In genomic region chr10:116354372-116354771, GRCm38 (mm10) we compare ENCODE assay signal across 25 mouse cellular contexts.
DNase-seq lines count a peak whose midpoint lies in the region; ATAC-seq and TF ChIP-seq lines count a peak whose summit lies in the region.
"Had no signal": no experiment of that assay in that cellular context is flagged by ENCODE, and none has a peak within 500 bp of the region (broad histone marks: within the 10 kb centered on the region; RNA-seq: fewer than 3 reads in every experiment).

No protein-coding gene starts in this region.

- H3K4me3 ChIP-seq in forebrain, embryonic 14.5 days (ENCODE audit: low read depth, low read length), result no peak overlapping the region
- no peak overlapping the region for H3K4me3 ChIP-seq in forebrain, embryonic 12.5 days (replicated peaks)
- H3K4me3 ChIP-seq: embryonic facial prominence, embryonic 13.5 days; forebrain, embryonic 10.5 days; hindbrain, embryonic 13.5 days; intestine, embryonic 15.5 days; kidney, embryonic 15.5 days had no signal

- no peak overlapping the region for H3K9ac ChIP-seq in forebrain, embryonic 14.5 days (ENCODE audit: low read length)
- H3K9ac ChIP-seq in forebrain, embryonic 12.5 days, result no peak overlapping the region
- H3K9ac ChIP-seq: embryonic facial prominence, embryonic 13.5 days; hindbrain, embryonic 13.5 days; intestine, embryonic 15.5 days; kidney, embryonic 15.5 days had no signal

- no peaks in the 10 kb centered on the region for H3K27me3 ChIP-seq in forebrain, embryonic 14.5 days (replicated peaks; ENCODE audit: control insufficient read depth, insufficient read depth, low read length)
- no peaks in the 10 kb centered on the region for H3K27me3 ChIP-seq in forebrain, embryonic 12.5 days
- H3K27me3 ChIP-seq: CH12.LX; embryonic facial prominence, embryonic 13.5 days; hindbrain, embryonic 13.5 days; intestine, embryonic 15.5 days; kidney, embryonic 15.5 days had no signal

- H3K9me3 ChIP-seq in forebrain, embryonic 14.5 days (replicated peaks; ENCODE audit: control insufficient read depth, low read length), result no peaks in the 10 kb centered on the region
- H3K9me3 ChIP-seq in forebrain, embryonic 12.5 days, result no peaks in the 10 kb centered on the region
- H3K9me3 ChIP-seq: embryonic facial prominence, embryonic 13.5 days; forebrain, embryonic 10.5 days; hindbrain, embryonic 13.5 days; intestine, embryonic 15.5 days; kidney, embryonic 15.5 days had no signal

- no peak overlapping the region for H3K4me2 ChIP-seq in forebrain, embryonic 14.5 days (ENCODE audit: low read length)
- H3K4me2 ChIP-seq in forebrain, embryonic 12.5 days, result no peak overlapping the region
- H3K4me2 ChIP-seq: embryonic facial prominence, embryonic 13.5 days; heart, embryonic 11.5 days; hindbrain, embryonic 13.5 days; intestine, embryonic 15.5 days; kidney, embryonic 15.5 days had no signal

- TF ChIP-seq POLR2A in brain, embryonic 14.5 days (IDR thresholded peaks at IDR 0.05; ENCODE audit: borderline replicate concordance, extremely low read depth, insufficient read depth, insufficient read length, poor library complexity, severe bottlenecking), result no peak

- no peaks in the 10 kb centered on the region for H3K36me3 ChIP-seq in forebrain, embryonic 14.5 days (ENCODE audit: control insufficient read depth, insufficient read depth, low read length)
- no peaks in the 10 kb centered on the region for H3K36me3 ChIP-seq in forebrain, embryonic 12.5 days (replicated peaks)
- H3K36me3 ChIP-seq: embryonic facial prominence, embryonic 13.5 days; forebrain, embryonic 10.5 days; G1E; hindbrain, embryonic 13.5 days; intestine, embryonic 15.5 days; kidney, embryonic 15.5 days had no signal

- WGBS in forebrain, embryonic 14.5 days, result 49% methylated on average over 5 of the region's 5 CpGs
- WGBS in forebrain, embryonic 12.5 days, result 61% methylated on average over 5 of the region's 5 CpGs

- ATAC-seq in forebrain, embryonic 14.5 days, result peak; percentile 52; the same call in 1 of the 2 replicates
- no peak for ATAC-seq in forebrain, embryonic 12.5 days (ENCODE audit: low FRiP score)
- peak; percentile 47; the same call in 1 of the 2 replicates for ATAC-seq in frontal cortex, adult (ENCODE audit: low TSS enrichment)
- ATAC-seq: hindbrain, embryonic 16.5 days; intestine, embryonic 15.5 days; Patski had no signal

- no peaks in the 10 kb centered on the region for H3K4me1 ChIP-seq in forebrain, embryonic 14.5 days (ENCODE audit: control insufficient read depth, insufficient read depth, low read length)
- no peaks in the 10 kb centered on the region; the same call in 1 of the 2 replicates for H3K4me1 ChIP-seq in forebrain, embryonic 12.5 days
- H3K4me1 ChIP-seq: embryonic facial prominence, embryonic 13.5 days; forebrain, embryonic 10.5 days; kidney, embryonic 15.5 days had no signal

- TF ChIP-seq CTCF in brain, embryonic 14.5 days (IDR thresholded peaks at IDR 0.05; ENCODE audit: borderline replicate concordance, extremely low read depth, insufficient read depth, insufficient read length), result no peak

- no peak overlapping the region for H3K27ac ChIP-seq in forebrain, embryonic 14.5 days (ENCODE audit: low read depth, low read length)
- H3K27ac ChIP-seq in forebrain, embryonic 12.5 days, result no peak overlapping the region
- H3K27ac ChIP-seq: embryonic facial prominence, embryonic 13.5 days; forebrain, embryonic 10.5 days; hindbrain, embryonic 13.5 days; intestine, embryonic 15.5 days; kidney, embryonic 15.5 days had no signal

- DNase-seq in forebrain, embryonic 14.5 days (ENCODE audit: low spot score), result peak; percentile 30
- DNase-seq in frontal cortex, postnatal 25 days (ENCODE audit: low spot score in 2 of 2), result no peak
- peak; percentile 48 for DNase-seq in brain, embryonic 14.5 days (ENCODE audit: low read depth)
- no peak for DNase-seq in adrenal gland, adult 8-10 months
- DNase-seq: adrenal gland, postnatal 14 days; B cell, adult 2 months; cerebellum, adult 11 months; cerebellum, adult 2 months; cerebellum, adult 9-11 months; cerebellum, postnatal 25 days; gastrocnemius, postnatal 25 days; kidney, adult 11 months; kidney, adult 8-10 months had no signal

Comparison
In these comparisons a context has a peak if more than half of its experiments do, and no peak if none do; other contexts are left out.
1. DNase-seq: peak in forebrain, embryonic 14.5 days (single experiment) and brain, embryonic 14.5 days (single experiment); none in frontal cortex, postnatal 25 days (0 of 2) and adrenal gland, adult 8-10 months (single experiment).